Mouse (Mus musculus) forebrain, embryonic 10.5 days (tissue): Measurements from ENCODE around the gene Pus10. TPM values are rescaled to one million over a fixed set of nuclear protein-coding genes. Genes with fewer than 3 reads are reported as not detected.
A peak's percentile ranks its signal among the peaks of the same experiment; 100 is the strongest.

Experiments
- DNase-seq: peaks from one replicate; pipeline ENCODE4 v3.0.0-alpha.2; 2017; ENCODE audit warnings: low spot score; ENCODE audit errors: extremely low spot score
- H3K27ac ChIP-seq: fragments of 300-500 bp; sonication (generic); 2 replicates; pipeline ENCODE4 v1.5.1; 2016; ENCODE audit warnings: mild to moderate bottlenecking
- H3K27me3 ChIP-seq: fragments of 300-500 bp; sonication (generic); 2 replicates; pipeline ENCODE4 v1.6.1; 2016; ENCODE audit warnings: mild to moderate bottlenecking; ENCODE audit not compliant: poor library complexity, severe bottlenecking
- H3K36me3 ChIP-seq: fragments of 300-500 bp; sonication (generic); replicated peaks from 2 replicates; pipeline ENCODE4 v1.6.1; 2016; ENCODE audit warnings: mild to moderate bottlenecking, moderate library complexity
- H3K4me1 ChIP-seq: fragments of 300-500 bp; sonication (generic); 2 replicates; pipeline ENCODE4 v1.6.1; 2016
- H3K4me3 ChIP-seq: fragments of 300-500 bp; sonication (generic); 2 replicates; pipeline ENCODE4 v1.5.1; 2016; ENCODE audit warnings: mild to moderate bottlenecking, moderate library complexity
- H3K9me3 ChIP-seq: fragments of 300-500 bp; sonication (generic); 2 replicates; pipeline ENCODE4 v1.6.1; 2016; ENCODE audit warnings: mild to moderate bottlenecking, moderate library complexity
- WGBS: fragments of 180-500 bp; shearing (Covaris S2); methylation state at CpG from one replicate; pipeline ENCODE4 v1.1.7; 2016; 5-methylcytosine and 5-hydroxymethylcytosine counted together
- polyA plus RNA-seq: library from polyadenylated mRNA; unstranded; fragments of >200 nt; fragmentation: Nextera tagmentation; extraction: Ambion mirVana; gene quantifications from 2 replicates; pipeline ENCODE4 v1.2.1, GENCODE M21; 2016

The Pus10 gene
- polyA plus RNA-seq, 1 experiment from 2014 or later, result 26.1 TPM

DNA sequence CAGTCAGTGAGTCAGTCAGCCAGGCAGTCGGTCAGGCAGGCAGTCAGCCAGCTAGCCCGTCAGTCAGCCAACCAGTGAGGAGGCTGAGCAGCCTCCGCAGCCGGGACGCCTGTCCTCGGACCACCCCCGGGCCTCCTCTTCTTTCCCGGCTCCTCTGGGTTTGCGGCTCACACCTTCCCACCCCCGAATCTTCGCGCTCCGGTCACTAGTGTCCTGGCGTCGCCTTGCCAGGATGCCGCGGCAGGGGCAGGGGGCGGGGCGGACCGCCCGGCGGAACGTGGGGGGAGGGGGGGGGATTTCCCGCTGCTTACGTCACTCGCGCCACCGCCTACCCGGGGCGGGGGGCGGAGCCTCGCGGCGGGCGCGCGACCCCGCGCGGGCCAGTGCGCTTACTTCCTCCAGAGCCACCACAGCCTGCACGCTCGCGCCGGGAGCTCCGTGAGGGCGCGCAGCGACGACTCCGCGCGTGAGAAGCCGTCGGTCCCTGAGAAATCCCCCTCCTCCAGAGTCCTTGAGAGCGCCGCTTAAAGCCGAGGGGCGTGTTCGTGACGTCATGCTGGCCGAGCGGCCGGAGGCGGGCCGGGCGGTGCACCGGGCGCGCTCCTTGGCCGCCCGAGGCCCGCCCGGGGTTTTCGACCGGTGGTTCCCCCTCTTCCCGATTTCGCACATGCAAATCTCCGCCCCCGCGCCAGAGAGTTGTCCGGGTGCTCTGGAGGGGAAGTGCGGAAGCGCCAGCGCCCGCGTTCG is 105.5 kb downstream of the Pus10 start, which contains the start of gene Rel:
Gene Rel (minus strand): TSS at position 211 of the 747 bp plus-strand sequence.
- Histone ChIP-seq H3K4me3 (peak within 1 kb of the TSS; percentile 82), H3K4me1 (peaks cover 12% of the 10 kb centered on the region), H3K27me3 (peaks cover 45% of the 10 kb centered on the region), H3K9me3 (no peaks in the 10 kb centered on the region; the same call in 1 of the 2 replicates), H3K27ac (peak within 1 kb of the TSS; percentile 93), H3K36me3 (no peaks in the 10 kb centered on the region)
- WGBS, result under 1% methylated on average over 88 of the region's 88 CpGs
- peak; percentile 86 for DNase-seq

DNA sequence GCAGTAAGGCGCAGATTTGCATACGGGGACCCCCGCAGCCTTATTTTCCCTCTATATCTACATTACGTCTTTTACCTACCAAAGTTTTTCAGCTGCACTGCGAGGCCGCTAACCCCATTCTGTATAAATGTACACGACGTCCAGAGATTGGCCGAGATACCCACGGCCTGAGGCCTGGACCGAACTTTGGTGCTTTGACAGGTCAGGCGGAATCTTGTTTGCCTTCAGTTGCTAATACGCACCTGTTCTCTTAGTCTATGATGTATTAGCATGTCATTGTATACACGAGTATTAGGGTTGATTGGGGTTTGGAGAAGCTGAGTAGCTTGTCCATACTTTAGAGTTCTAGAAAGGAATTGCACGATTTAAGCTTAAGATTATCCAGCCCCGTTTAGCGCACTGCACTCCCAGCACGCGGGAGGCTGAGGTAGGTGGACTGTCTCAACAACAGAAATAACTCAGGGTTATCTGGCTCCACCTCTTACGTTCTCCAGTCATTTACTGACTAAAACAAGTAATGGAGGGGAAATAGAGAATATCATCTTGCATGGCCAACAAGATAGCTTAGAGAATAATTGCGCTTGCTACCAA is 106.1 kb downstream of the Pus10 start:
- 6% methylated on average over 21 of the region's 21 CpGs for WGBS
- Histone ChIP-seq H3K4me3 (peak overlapping the region; percentile 82), H3K27me3 (peaks cover 45% of the 10 kb centered on the region), H3K27ac (peak overlapping the region; percentile 93), H3K4me1 (peaks cover 12% of the 10 kb centered on the region), H3K9me3 (no peaks in the 10 kb centered on the region; the same call in 1 of the 2 replicates), H3K36me3 (no peaks in the 10 kb centered on the region)
- DNase-seq, result no peak

DNA sequence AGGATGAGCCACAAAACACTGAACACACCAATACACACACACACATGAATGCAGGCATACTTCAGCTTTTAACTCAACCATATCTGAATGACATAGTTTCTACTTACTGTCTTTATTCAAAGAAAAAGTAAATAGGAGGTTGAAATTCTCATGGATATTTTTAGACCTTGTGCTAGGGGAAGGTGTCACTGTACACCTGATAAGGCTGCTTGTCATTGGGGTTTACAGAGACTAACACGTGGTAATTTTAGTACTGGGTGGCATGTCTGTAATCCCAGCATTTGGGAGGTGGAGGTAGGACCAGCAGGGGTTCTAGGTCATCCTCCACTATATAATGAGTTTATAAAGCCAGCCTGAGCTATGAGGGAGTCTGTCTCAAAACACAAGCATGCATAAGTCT is 107.0 kb downstream of the Pus10 start:
- WGBS, result 42% methylated on average over 1 of the region's 1 CpGs
- DNase-seq, result no peak
- Histone ChIP-seq H3K4me3 (no peak overlapping the region), H3K36me3 (no peaks in the 10 kb centered on the region), H3K4me1 (peaks cover 12% of the 10 kb centered on the region), H3K9me3 (no peaks in the 10 kb centered on the region; the same call in 1 of the 2 replicates), H3K27ac (no peak overlapping the region), H3K27me3 (peaks cover 45% of the 10 kb centered on the region)

DNA sequence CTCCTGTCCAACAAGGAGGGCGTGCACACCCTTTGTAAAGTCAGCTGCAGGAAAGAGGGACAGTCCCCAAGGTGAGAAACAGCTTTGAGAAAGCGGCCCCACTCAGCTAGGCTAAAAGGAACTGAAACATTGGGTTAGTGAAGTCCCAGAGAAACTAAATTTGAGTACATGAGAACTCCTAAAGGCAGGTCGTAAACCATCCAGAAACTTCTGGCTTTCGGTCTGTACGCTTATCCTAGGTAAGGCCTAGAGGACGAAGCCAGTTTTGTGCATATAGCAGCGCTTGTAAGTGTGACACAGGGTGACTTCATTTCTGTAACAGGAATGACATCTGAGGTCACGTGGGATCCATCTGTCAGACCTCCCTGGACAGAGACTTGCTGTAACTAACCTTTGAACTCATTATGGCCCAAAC is 113.3 kb downstream of the Pus10 start:
- H3K36me3 ChIP-seq, result no peaks in the 10 kb centered on the region
- WGBS, result 91% methylated on average over 8 of the region's 8 CpGs
- no peak overlapping the region for H3K27ac ChIP-seq
- H3K4me1 ChIP-seq, result no peaks in the 10 kb centered on the region
- H3K27me3 ChIP-seq, result peaks cover 2% of the 10 kb centered on the region; the same call in 1 of the 2 replicates
- H3K9me3 ChIP-seq, result no peaks in the 10 kb centered on the region; the same call in 1 of the 2 replicates
- H3K4me3 ChIP-seq, result no peak overlapping the region
- no peak for DNase-seq

DNA sequence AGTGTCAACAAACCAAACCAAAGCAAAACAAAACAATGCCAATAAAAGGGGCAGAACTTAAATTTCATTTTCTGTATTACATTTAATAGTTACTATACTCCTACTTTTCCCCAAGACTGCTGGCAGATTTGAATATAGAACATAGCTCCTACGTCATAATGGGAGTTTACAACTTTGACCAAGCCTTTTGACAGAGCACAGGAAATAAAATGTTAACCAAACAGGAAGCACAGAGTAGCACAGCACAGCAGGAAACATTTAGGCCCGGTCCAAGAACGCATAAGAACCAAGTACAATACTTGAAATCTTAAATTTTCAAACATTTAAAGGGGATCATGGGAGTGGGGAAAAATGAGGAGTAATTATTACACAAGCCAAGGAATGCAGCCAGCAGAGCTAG is 116.6 kb downstream of the Pus10 start:
- H3K4me3 ChIP-seq, result no peak overlapping the region

More for the DNA sequence above, 116.6 kb downstream of the Pus10 start:
- Histone ChIP-seq H3K36me3 (no peaks in the 10 kb centered on the region), H3K9me3 (no peaks in the 10 kb centered on the region), H3K27me3 (no peaks in the 10 kb centered on the region), H3K27ac (no peak overlapping the region), H3K4me1 (no peaks in the 10 kb centered on the region)
- DNase-seq, result no peak
- WGBS, result 90% methylated on average over 3 of the region's 3 CpGs

Other genes with a start within 250 kb of the Pus10 start
- 119 and 132 TPM in 2 replicates for gene Ahsa2, start 167.6 kb upstream of the Pus10 start, polyA plus RNA-seq
- not detected in 2 replicates for gene 1700093K21Rik, start 144.5 kb upstream of the Pus10 start, polyA plus RNA-seq
- gene 0610010F05Rik, start 32.0 kb upstream of the Pus10 start, polyA plus RNA-seq, result 38.7 and 44.3 TPM in 2 replicates
- gene Pex13, start 285 bp downstream of the Pus10 start, polyA plus RNA-seq, result 29.4 and 31.5 TPM in 2 replicates
- gene Rel, start 105.3 kb downstream of the Pus10 start, polyA plus RNA-seq, result 0.53 and 0.71 TPM in 2 replicates
- gene Papolg, start 229.6 kb downstream of the Pus10 start, polyA plus RNA-seq, result 19.1 and 21.7 TPM in 2 replicates